Mouse (Mus musculus) brown adipose tissue, adult 24 weeks (tissue): Measurements from ENCODE around the gene Acsm1. TPM values are rescaled to one million over a fixed set of nuclear protein-coding genes. Genes with fewer than 3 reads are reported as not detected.

Experiments
- polyA plus RNA-seq: library from polyadenylated mRNA; stranded (reverse); fragments of >200 nt; gene quantifications from 2 replicates; pipeline ENCODE4 v1.2.4, GENCODE M21; 2012; ENCODE audit not compliant: missing spikeins, insufficient read depth, insufficient read length

Acsm1 gene
- polyA plus RNA-seq, 1 experiment: 0.67 TPM

Other genes with a start within 250 kb of the Acsm1 start
- not detected in 2 replicates for gene Gp2, start 147.7 kb upstream of the Acsm1 start, polyA plus RNA-seq
- not detected in 2 replicates for gene Umod, start 127.7 kb upstream of the Acsm1 start, polyA plus RNA-seq
- gene Acsm5, start 87.6 kb upstream of the Acsm1 start, polyA plus RNA-seq: 2.0 and 3.3 TPM in 2 replicates
- gene Pdilt, start 83.5 kb upstream of the Acsm1 start, polyA plus RNA-seq: not detected in 2 replicates
- not detected in 2 replicates for gene Acsm2, start 52.7 kb upstream of the Acsm1 start, polyA plus RNA-seq
- not detected in 2 replicates for gene Acsm4, start 83.0 kb downstream of the Acsm1 start, polyA plus RNA-seq
- gene Thumpd1, start 113.8 kb downstream of the Acsm1 start, polyA plus RNA-seq: 14.5 and 16.7 TPM in 2 replicates
- gene Acsm3, start 153.9 kb downstream of the Acsm1 start, polyA plus RNA-seq: 87.9 and 175 TPM in 2 replicates
- gene Rexo5, start 187.0 kb downstream of the Acsm1 start, polyA plus RNA-seq: 5.4 and 8.4 TPM in 2 replicates
- 3.3 and 5.4 TPM in 2 replicates for gene Eri2, start 187.0 kb downstream of the Acsm1 start, polyA plus RNA-seq